Mouse (Mus musculus): ENCODE measurements around the gene Nme7.

GRCm38 (mm10) chr1:164456731-164457130 lies 152.8 kb downstream of the Nme7 start:
- no peak for TF ChIP-seq RAD21 (IDR thresholded peaks at IDR 0.05; ENCODE audit: low read depth, low read length)
- TF ChIP-seq CTCF (conservative IDR thresholded peaks at IDR 0.05 in 1 of 2, IDR thresholded peaks at IDR 0.05 in 1 of 2; ENCODE audit: low read depth in 2 of 2, low read length in 2 of 2), result no peak
- no peak for TF ChIP-seq POLR2A (IDR thresholded peaks at IDR 0.05; ENCODE audit: low read depth, low read length)
- no peak for TF ChIP-seq EP300 (IDR thresholded peaks at IDR 0.05; ENCODE audit: low read length)
- no peak for TF ChIP-seq ZNF384 (IDR thresholded peaks at IDR 0.05; ENCODE audit: low read depth, low read length)

All from CH12.LX (cell line).